Mouse (Mus musculus) kidney, adult 2 months (tissue): ENCODE results near the gene Gdpd5. TPM values are rescaled to one million over a fixed set of nuclear protein-coding genes. Genes with fewer than 3 reads are reported as not detected.
A peak's percentile ranks its signal among the peaks of the same experiment; 100 is the strongest.

Experiments used
- DNase-seq: peaks from one replicate; pipeline ENCODE4 v3.0.0; 2021
- H3K27ac ChIP-seq: fragments of 200-500 bp; 2 replicates; pipeline ENCODE4 v1.5.1; 2012; ENCODE audit warnings: low read depth, low read length, control low read depth, inconsistent platforms; ENCODE audit not compliant: insufficient read depth
- H3K27me3 ChIP-seq: fragments of 200-500 bp; replicated peaks from 2 replicates; pipeline ENCODE4 v1.6.1; 2012; ENCODE audit warnings: mild to moderate bottlenecking, moderate library complexity, low read length, inconsistent platforms; ENCODE audit not compliant: control insufficient read depth, insufficient read depth
- H3K36me3 ChIP-seq: fragments of 200-500 bp; 2 replicates; pipeline ENCODE4 v1.6.1; 2012; ENCODE audit warnings: mild to moderate bottlenecking, moderate library complexity, low read length, inconsistent platforms; ENCODE audit not compliant: control insufficient read depth, insufficient read depth
- H3K4me1 ChIP-seq: fragments of 200-500 bp; 2 replicates; pipeline ENCODE4 v1.6.1; 2011; ENCODE audit warnings: low read length; ENCODE audit not compliant: control insufficient read depth, insufficient read depth
- H3K4me3 ChIP-seq: fragments of 200-500 bp; 2 replicates; pipeline ENCODE4 v1.5.1; 2011; ENCODE audit warnings: mild to moderate bottlenecking, low read depth, low read length, control low read depth; ENCODE audit not compliant: insufficient read depth
- CTCF ChIP-seq: fragments of 200-500 bp; conservative IDR thresholded peaks from 2 replicates; pipeline ENCODE4 v1.5.1; 2011; ENCODE audit warnings: low read depth, mild to moderate bottlenecking, control low read depth, low read length, moderate library complexity, mixed read lengths; ENCODE audit not compliant: insufficient read depth, insufficient read length
- POLR2A ChIP-seq: fragments of 200-500 bp; IDR thresholded peaks from one replicate; pipeline ENCODE4 v1.6.1; 2011; ENCODE audit warnings: low read depth, low read length, control low read depth
- WGBS: fragments of 180-500 bp; shearing (Covaris S2); methylation state at CpG from one replicate; pipeline ENCODE4 v1.1.7; 2018; 5-methylcytosine and 5-hydroxymethylcytosine counted together
- polyA plus RNA-seq: library from polyadenylated mRNA; depleted of rRNA; stranded (reverse); fragments of >200 nt; gene quantifications from 2 replicates; pipeline ENCODE4 v1.2.3, GENCODE M21; 2012

The Gdpd5 gene
- polyA plus RNA-seq, 1 experiment = 10.4 TPM

GRCm38 (mm10) chr7:99375455-99375854, 5.8 kb upstream of the Gdpd5 start:
- Histone ChIP-seq H3K27ac (no peak overlapping the region), H3K4me1 (no peaks in the 10 kb centered on the region), H3K4me3 (no peak overlapping the region), H3K36me3 (no peaks in the 10 kb centered on the region), H3K27me3 (no peaks in the 10 kb centered on the region)
- 7% methylated on average over 4 of the region's 4 CpGs for WGBS
- TF ChIP-seq CTCF = peak; percentile 86
- TF ChIP-seq POLR2A = no peak
- DNase-seq = peak; percentile 77

GRCm38 (mm10) chr7:99378870-99379269, 2.3 kb upstream of the Gdpd5 start:
- H3K27me3 ChIP-seq = no peaks in the 10 kb centered on the region
- no peak overlapping the region for H3K4me3 ChIP-seq
- H3K27ac ChIP-seq = no peak overlapping the region
- H3K4me1 ChIP-seq = 0 out of 2 replicates have a peak, but pooled peaks cover 4% of the 10 kb centered on the region
- 83% methylated on average over 8 of the region's 8 CpGs for WGBS
- TF ChIP-seq CTCF = no peak
- no peak for TF ChIP-seq POLR2A
- no peak for DNase-seq
- no peaks in the 10 kb centered on the region for H3K36me3 ChIP-seq

- H3K36me3 ChIP-seq = no peaks in the 10 kb centered on the region
- H3K27ac ChIP-seq = no peak overlapping the region
- 1% methylated on average over 24 of the region's 24 CpGs for WGBS
- H3K27me3 ChIP-seq = no peaks in the 10 kb centered on the region
- DNase-seq = no peak
- H3K4me1 ChIP-seq = 0 out of 2 replicates have a peak, but pooled peaks cover 4% of the 10 kb centered on the region
- TF ChIP-seq POLR2A (no peak), CTCF (no peak)
- peak overlapping the region; percentile 64 for H3K4me3 ChIP-seq
These were observed 562 bp upstream of the Gdpd5 start for GRCm38 (mm10) chr7:99380491-99381213.

GRCm38 (mm10) chr7:99382088-99383000, 1.1 kb downstream of the Gdpd5 start:
- DNase-seq = no peak
- TF ChIP-seq POLR2A = no peak
- TF ChIP-seq CTCF = no peak
- Histone ChIP-seq H3K27me3 (no peaks in the 10 kb centered on the region), H3K27ac (no peak overlapping the region), H3K4me3 (peak overlapping the region; percentile 62), H3K36me3 (no peaks in the 10 kb centered on the region), H3K4me1 (0 out of 2 replicates have a peak, but pooled peaks cover 4% of the 10 kb centered on the region)
- 23% methylated on average over 30 of the region's 30 CpGs for WGBS

GRCm38 (mm10) chr7:99383246-99383645, 2.0 kb downstream of the Gdpd5 start:
- Histone ChIP-seq H3K4me3 (no peak overlapping the region), H3K27ac (no peak overlapping the region), H3K27me3 (no peaks in the 10 kb centered on the region), H3K4me1 (0 out of 2 replicates have a peak, but pooled peaks cover 4% of the 10 kb centered on the region), H3K36me3 (no peaks in the 10 kb centered on the region)
- DNase-seq = no peak
- WGBS = 72% methylated on average over 5 of the region's 5 CpGs
- no peak for TF ChIP-seq CTCF
- no peak for TF ChIP-seq POLR2A

- no peaks in the 10 kb centered on the region for H3K36me3 ChIP-seq
- TF ChIP-seq POLR2A = no peak
- no peak for TF ChIP-seq CTCF
- H3K27me3 ChIP-seq = no peaks in the 10 kb centered on the region
- peak overlapping the region; percentile 21 for H3K27ac ChIP-seq
- 0 out of 2 replicates have a peak, but pooled peaks cover 4% of the 10 kb centered on the region for H3K4me1 ChIP-seq
- H3K4me3 ChIP-seq = no peak overlapping the region
- 47% methylated on average over 4 of the region's 4 CpGs for WGBS
- peak; percentile 67 for DNase-seq
These were observed 2.9 kb downstream of the Gdpd5 start for GRCm38 (mm10) chr7:99384101-99384611.

- Histone ChIP-seq H3K36me3 (no peaks in the 10 kb centered on the region), H3K4me3 (no peak overlapping the region), H3K27me3 (no peaks in the 10 kb centered on the region), H3K4me1 (0 out of 2 replicates have a peak, but pooled peaks cover 4% of the 10 kb centered on the region), H3K27ac (no peak overlapping the region)
- no peak for DNase-seq
- 71% methylated on average over 5 of the region's 5 CpGs for WGBS
- no peak for TF ChIP-seq POLR2A
- no peak for TF ChIP-seq CTCF
These were observed 4.8 kb downstream of the Gdpd5 start for GRCm38 (mm10) chr7:99386030-99386429.
